Mouse (Mus musculus): ENCODE measurements at regions not wholly inside any gene's neighbourhood (a gene's known extent, or its start where the extent isn't known, plus 50 kb on each side); places are given as distances from the start of the nearest gene placed in this dataset.
"Not testable (repeated sequence)": the region's sequence is repeated elsewhere in the genome, so short reads cannot be mapped to it uniquely, and the experiment has no call there.

- Histone ChIP-seq H3K4me3 (ENCODE audit: low read depth, low read length) (no peak overlapping the region), H3K4me1 (ENCODE audit: control insufficient read depth, insufficient read depth, low read length) (peaks cover 6% of the 10 kb centered on the region; the same call in 1 of the 2 replicates), H3K4me2 (ENCODE audit: low read length) (0 out of 2 replicates have a peak overlapping the region, but pooled peaks have one; percentile 16), H3K9ac (ENCODE audit: low read depth, low read length) (no peak overlapping the region), H3K27me3 (ENCODE audit: control insufficient read depth, insufficient read depth, low read depth, low read length) (no peaks in the 10 kb centered on the region), H3K9me3 (replicated peaks; ENCODE audit: control insufficient read depth, low read length, poor library complexity, severe bottlenecking) (no peaks in the 10 kb centered on the region), H3K36me3 (ENCODE audit: control insufficient read depth, insufficient read depth, low read length) (no peaks in the 10 kb centered on the region), H3K27ac (ENCODE audit: low read length) (no peak overlapping the region)
- no peak for ATAC-seq
- WGBS = 12% methylated on average over 5 of the region's 5 CpGs
Measured at GRCm38 (mm10) chr15:90422122-90422614, 198.1 kb downstream of the Alg10b start.

- H3K4me2 ChIP-seq (ENCODE audit: low read length); H3K27me3 ChIP-seq (ENCODE audit: control insufficient read depth, insufficient read depth, low read depth, low read length); H3K4me1 ChIP-seq (ENCODE audit: control insufficient read depth, insufficient read depth, low read length); H3K36me3 ChIP-seq (ENCODE audit: control insufficient read depth, insufficient read depth, low read length); H3K9ac ChIP-seq (ENCODE audit: low read depth, low read length); ATAC-seq; H3K27ac ChIP-seq (ENCODE audit: low read length); H3K4me3 ChIP-seq (ENCODE audit: low read depth, low read length); H3K9me3 ChIP-seq (replicated peaks; ENCODE audit: control insufficient read depth, low read length, poor library complexity, severe bottlenecking): not testable (repeated sequence)
- 85% methylated on average over 3 of the region's 3 CpGs for WGBS
Measured at GRCm38 (mm10) chr15:90431048-90431447, 206.9 kb downstream of the Alg10b start.

- Histone ChIP-seq H3K36me3 (ENCODE audit: control insufficient read depth, insufficient read depth, low read length) (no peaks in the 10 kb centered on the region), H3K4me3 (ENCODE audit: low read depth, low read length) (no peak overlapping the region), H3K4me1 (ENCODE audit: control insufficient read depth, insufficient read depth, low read length) (no peaks in the 10 kb centered on the region), H3K27me3 (ENCODE audit: control insufficient read depth, insufficient read depth, low read depth, low read length) (no peaks in the 10 kb centered on the region), H3K4me2 (ENCODE audit: low read length) (no peak overlapping the region), H3K9me3 (replicated peaks; ENCODE audit: control insufficient read depth, low read length, poor library complexity, severe bottlenecking) (no peaks in the 10 kb centered on the region), H3K9ac (ENCODE audit: low read depth, low read length) (no peak overlapping the region), H3K27ac (ENCODE audit: low read length) (no peak overlapping the region)
- WGBS = 68% methylated on average over 2 of the region's 2 CpGs
- no peak for ATAC-seq
Measured at GRCm38 (mm10) chr15:90432154-90432553, 208.0 kb downstream of the Alg10b start.

- WGBS = 63% methylated on average over 5 of the region's 5 CpGs
- no peaks in the 10 kb centered on the region for H3K36me3 ChIP-seq (ENCODE audit: control insufficient read depth, insufficient read depth, low read length)
- H3K4me1 ChIP-seq (ENCODE audit: control insufficient read depth, insufficient read depth, low read length) = no peaks in the 10 kb centered on the region
- H3K27ac ChIP-seq (ENCODE audit: low read length) = no peak overlapping the region
- H3K9me3 ChIP-seq (replicated peaks; ENCODE audit: control insufficient read depth, low read length, poor library complexity, severe bottlenecking) = no peaks in the 10 kb centered on the region
- no peak overlapping the region for H3K4me3 ChIP-seq (ENCODE audit: low read depth, low read length)
- no peak overlapping the region for H3K4me2 ChIP-seq (ENCODE audit: low read length)
- H3K9ac ChIP-seq (ENCODE audit: low read depth, low read length) = no peak overlapping the region
- no peaks in the 10 kb centered on the region for H3K27me3 ChIP-seq (ENCODE audit: control insufficient read depth, insufficient read depth, low read depth, low read length)
- ATAC-seq = no peak
Measured at GRCm38 (mm10) chr15:90435286-90435685, 211.2 kb downstream of the Alg10b start.
